Mouse (Mus musculus) left cerebral cortex, adult 18-20 months (tissue): ENCODE measurements at regions not wholly inside any gene's neighbourhood (a gene's known extent, or its start where the extent isn't known, plus 50 kb on each side); places are given as distances from the start of the nearest gene placed in this dataset.

ENCODE experiments used
- DNase-seq, 2 experiments: peaks; one replicate each; pipeline ENCODE4 v3.0.0; 2021 to 2022; ENCODE audit warnings: low spot score in 2 of 2, mixed read lengths in 1 of 2

DNA sequence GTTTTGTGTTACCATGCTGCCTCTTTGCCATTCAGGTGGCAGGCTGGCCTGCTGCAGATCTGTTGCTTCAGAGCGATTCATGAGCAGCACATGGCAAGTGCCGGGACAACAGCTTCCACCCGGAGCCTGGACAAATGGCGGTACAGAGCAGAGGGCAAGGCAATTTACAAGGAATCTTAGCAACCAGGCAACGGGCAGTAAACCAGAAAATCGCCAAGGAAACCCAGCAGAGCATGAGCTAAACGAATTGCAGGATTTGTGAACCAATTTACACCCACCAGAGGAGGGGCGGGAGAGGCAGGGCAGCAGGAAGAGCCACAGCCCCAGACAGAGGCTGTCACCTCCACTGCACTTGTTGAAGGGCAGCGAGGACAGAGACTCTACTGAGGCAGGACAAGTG, 60.5 kb upstream of the Loxl4 start:
- peak; percentile 26 to 30 for DNase-seq

DNA sequence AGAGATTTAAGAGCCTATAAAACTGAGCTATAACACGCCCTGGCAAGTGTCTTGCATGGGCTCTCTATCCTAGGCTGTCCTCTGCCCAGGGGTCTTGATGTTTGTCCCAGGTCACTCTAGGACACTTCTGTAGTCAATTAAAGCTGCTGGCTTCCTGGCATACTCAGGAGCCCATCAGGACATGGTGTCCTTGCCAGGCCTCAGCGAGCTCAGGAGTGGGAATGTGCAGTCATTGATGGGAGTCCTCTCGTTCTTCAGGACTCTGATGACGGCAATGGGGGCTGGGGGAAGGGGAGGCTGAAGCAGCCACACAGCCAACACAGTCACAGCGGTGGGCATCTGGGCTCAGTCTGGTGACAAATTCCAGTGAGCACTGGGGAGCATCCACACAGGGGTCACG, 57.3 kb upstream of the Loxl4 start:
- no peak for DNase-seq

DNA sequence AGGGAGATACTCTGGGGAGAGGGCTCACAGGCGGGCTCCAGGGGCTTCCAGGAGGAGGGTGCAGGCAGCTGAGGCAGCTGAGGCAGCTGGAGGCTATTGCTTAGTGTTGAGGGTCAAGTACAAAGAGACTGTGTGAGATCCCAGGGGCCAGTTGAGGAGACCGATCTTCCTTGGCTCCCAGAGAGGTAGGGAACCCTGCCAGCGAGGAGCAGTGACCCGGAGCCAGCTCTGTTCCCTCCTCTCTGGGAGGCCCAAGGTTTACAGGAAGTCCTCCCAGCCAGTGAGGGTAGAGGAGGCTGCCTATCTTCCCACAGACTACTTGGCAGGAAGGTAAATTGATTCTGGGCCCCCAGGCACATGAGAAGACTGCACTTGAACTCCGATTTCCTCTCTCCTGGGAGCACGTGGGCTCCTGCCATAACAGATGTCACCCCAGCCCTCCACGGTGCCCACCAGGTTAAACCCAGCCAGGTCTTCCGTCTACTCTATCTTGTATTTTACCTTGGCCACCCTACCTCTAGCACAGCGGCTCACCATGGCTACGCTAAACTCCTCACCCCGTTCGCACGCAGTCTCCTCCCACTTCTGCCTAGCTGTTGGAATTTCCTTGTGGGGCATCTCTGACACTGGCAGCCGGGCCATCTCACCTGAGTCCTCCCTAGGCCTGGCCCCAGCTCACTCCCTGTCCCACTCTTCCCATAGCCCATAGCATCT, 55.9 kb upstream of the Loxl4 start:
- no peak for DNase-seq

DNA sequence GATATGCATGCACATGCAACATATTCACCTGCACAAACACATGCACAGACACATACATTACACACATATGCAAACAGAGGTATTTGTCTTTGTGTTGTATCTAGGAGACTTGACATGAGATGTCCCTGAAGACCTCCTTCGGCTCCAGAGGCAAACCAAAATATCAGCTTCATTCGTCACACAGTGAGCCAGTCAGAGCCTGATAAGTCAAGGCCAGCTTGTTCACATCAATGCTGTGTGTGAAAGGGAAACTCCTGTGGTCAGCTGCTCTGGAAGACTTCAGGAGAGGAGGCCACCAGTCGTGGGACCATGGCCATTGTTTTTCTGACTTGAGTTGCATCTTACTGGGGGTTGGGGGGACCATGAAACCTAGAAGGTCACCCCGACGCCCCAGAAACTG, 54.3 kb upstream of the Loxl4 start:
- DNase-seq = no peak
